Mouse (Mus musculus): ENCODE measurements around the gene Tm4sf19.

DNA sequence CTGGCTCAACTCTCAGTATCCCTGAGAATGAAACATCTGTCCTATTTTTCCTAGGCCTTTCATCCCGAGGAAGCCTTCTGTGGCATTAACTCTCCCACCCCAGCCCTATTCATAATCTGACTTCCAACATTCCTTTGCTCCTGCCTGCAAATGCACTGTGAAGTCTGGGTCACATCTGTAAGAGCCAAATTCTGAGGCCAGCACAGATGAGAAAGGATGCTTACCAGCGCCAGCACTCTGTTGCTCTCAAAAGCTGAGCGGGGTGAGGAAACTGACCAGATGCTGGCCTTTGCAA, 3.8 kb upstream of the Tm4sf19 start:
- no peak for TF ChIP-seq CTCF (IDR thresholded peaks at IDR 0.05; ENCODE audit: low read depth)
- TF ChIP-seq EP300 (IDR thresholded peaks at IDR 0.05; ENCODE audit: low read depth), result no peak
